Mouse (Mus musculus) testis, adult 2 months (tissue): ENCODE results near the gene Coq10a. TPM values are rescaled to one million over a fixed set of nuclear protein-coding genes. Genes with fewer than 3 reads are reported as not detected.

Experiments
- H3K27ac ChIP-seq: fragments of 200-500 bp; 2 replicates; pipeline ENCODE4 v1.5.1; 2012; ENCODE audit warnings: low read depth, low read length; ENCODE audit not compliant: control insufficient read depth, insufficient read depth
- H3K27me3 ChIP-seq: fragments of 200-500 bp; 2 replicates; pipeline ENCODE4 v1.6.1; 2012; ENCODE audit warnings: mild to moderate bottlenecking, low read length, moderate library complexity; ENCODE audit not compliant: control insufficient read depth, insufficient read depth
- H3K36me3 ChIP-seq: fragments of 200-500 bp; 2 replicates; pipeline ENCODE4 v1.6.1; 2012; ENCODE audit warnings: mild to moderate bottlenecking, low read length; ENCODE audit not compliant: control insufficient read depth, insufficient read depth
- H3K4me1 ChIP-seq: fragments of 200-500 bp; 2 replicates; pipeline ENCODE4 v1.6.1; 2012; ENCODE audit warnings: low read length; ENCODE audit not compliant: control insufficient read depth, insufficient read depth
- H3K4me3 ChIP-seq: fragments of 200-500 bp; 2 replicates; pipeline ENCODE4 v1.5.1; 2012; ENCODE audit warnings: low read depth, mild to moderate bottlenecking, low read length, moderate library complexity, mixed read lengths; ENCODE audit not compliant: control insufficient read depth
- CTCF ChIP-seq: fragments of 200-500 bp; IDR thresholded peaks from 2 replicates; pipeline ENCODE4 v1.5.1; 2012; ENCODE audit warnings: low read depth, mild to moderate bottlenecking, inconsistent platforms, low read length, moderate library complexity; ENCODE audit not compliant: control insufficient read depth, insufficient read depth, insufficient replicate concordance
- POLR2A ChIP-seq: fragments of 200-500 bp; IDR thresholded peaks from 2 replicates; pipeline ENCODE4 v1.6.1; 2012; ENCODE audit warnings: low read depth, mild to moderate bottlenecking, inconsistent platforms, low read length, moderate library complexity; ENCODE audit not compliant: control insufficient read depth
- polyA plus RNA-seq: library from polyadenylated mRNA; depleted of rRNA; stranded (reverse); fragments of >200 nt; gene quantifications from 2 replicates; pipeline ENCODE4 v1.2.3, GENCODE M21; 2012

Gene Coq10a
- polyA plus RNA-seq, 1 experiment = 21.2 TPM

DNA sequence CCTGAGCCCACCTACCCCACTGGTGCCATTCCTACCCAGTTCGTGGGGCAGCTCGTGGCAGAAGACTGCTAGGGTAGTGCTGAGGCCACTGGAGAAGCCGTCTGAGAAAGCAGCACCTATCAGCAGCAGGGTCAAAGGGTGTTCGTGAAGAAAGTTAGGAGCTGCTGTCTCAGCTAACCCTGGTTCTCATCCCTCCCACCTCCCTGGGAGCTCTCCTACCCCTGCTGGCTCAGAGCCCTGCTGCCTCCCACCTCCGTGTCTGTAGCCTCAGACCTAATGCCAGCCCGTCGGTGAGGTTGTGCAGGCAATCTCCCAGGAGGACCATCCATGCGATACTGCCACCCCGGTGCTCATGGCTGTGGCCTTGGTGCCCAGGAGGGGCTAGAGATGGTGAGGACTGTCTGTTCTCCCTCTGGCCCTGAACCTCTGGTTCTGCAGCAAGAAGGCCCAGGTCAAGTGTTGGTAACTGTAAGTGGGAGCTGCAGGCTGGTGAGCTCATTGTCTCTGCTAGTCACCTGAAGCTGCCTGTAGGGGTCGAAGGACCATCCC is 28.0 kb upstream of the Coq10a start:
- Histone ChIP-seq H3K4me1 (peaks cover 3% of the 10 kb centered on the region), H3K27me3 (no peaks in the 10 kb centered on the region), H3K27ac (no peak overlapping the region), H3K36me3 (no peaks in the 10 kb centered on the region), H3K4me3 (no peak overlapping the region)
- no peak for TF ChIP-seq POLR2A
- TF ChIP-seq CTCF = no peak

DNA sequence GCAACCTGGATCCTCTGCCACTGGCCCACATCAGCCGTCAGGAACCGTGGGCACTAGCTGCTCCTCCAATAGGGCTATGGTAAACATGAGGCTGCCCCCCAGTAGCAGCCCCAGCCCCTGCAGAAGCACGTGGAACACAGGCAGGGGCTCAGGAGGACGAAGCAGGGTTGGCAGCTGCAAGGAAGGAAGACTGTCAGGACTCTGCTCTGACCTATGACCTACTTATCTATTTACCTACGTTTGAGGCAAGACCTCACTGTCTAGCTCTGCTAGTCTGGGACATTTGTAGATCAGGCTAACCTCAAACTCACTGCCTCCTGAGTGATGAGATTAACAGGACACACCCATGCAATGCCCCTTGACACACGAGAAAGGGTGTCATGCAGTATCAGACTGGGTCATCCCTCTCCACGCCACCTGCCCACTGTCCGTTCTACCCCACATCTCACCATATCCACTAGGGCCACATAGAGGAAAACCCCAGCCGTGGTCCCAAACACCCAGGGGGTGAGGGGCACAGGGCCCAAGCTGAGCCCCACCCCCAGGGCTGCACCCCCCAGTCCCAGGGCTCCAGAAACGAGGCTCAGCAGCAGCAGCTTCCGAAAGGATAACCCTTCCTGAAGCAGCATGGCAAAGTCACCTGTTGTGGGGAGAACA is 27.3 kb upstream of the Coq10a start:
- TF ChIP-seq CTCF (no peak), POLR2A (no peak)
- Histone ChIP-seq H3K4me1 (peaks cover 3% of the 10 kb centered on the region), H3K27ac (no peak overlapping the region), H3K27me3 (no peaks in the 10 kb centered on the region), H3K36me3 (no peaks in the 10 kb centered on the region), H3K4me3 (no peak overlapping the region)

DNA sequence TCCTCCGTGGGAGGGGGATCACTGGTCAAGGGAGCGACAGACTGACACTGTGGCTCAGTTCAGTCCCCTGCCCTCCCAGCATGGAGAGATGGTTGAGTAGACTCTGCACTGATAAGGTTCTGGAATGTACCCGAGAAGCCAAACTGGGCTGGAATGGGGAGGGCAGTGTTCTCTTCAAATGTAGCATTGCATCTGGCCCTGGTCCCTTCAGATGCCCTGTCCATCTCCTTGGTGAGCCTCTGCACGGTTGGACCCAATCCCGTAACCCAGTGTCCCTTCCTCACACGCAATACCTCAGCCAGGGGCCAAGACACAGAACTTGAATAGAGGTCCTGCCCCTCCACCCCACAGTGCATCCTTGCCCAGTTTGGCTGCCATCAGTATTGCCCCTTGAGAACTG is 23.1 kb upstream of the Coq10a start:
- no peak overlapping the region for H3K27ac ChIP-seq
- no peak for TF ChIP-seq POLR2A
- no peak for TF ChIP-seq CTCF
- H3K36me3 ChIP-seq = no peaks in the 10 kb centered on the region

DNA sequence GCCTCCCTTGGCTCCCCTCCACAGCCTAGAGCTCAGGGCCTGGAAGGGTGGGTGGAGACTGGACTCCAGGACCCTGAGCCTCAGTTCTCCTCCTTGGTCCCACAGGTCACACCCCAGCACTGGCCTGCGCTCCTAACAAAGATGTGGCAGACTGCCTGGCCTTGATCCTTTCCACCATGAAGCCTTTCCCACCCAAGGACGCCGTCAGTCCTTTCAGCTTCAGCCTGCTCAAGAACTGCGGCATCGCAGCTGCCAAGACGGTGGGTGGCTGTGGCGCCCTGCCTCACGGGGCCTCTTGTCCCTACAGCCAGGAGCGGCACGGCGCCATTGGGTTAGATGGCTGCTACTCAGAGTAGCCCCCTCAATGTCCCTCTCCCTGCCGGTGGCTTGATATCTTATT is 21.6 kb upstream of the Coq10a start:
- Histone ChIP-seq H3K36me3 (no peaks in the 10 kb centered on the region), H3K4me3 (no peak overlapping the region), H3K27ac (no peak overlapping the region), H3K4me1 (peaks cover 3% of the 10 kb centered on the region), H3K27me3 (no peaks in the 10 kb centered on the region)
- TF ChIP-seq CTCF = no peak
- TF ChIP-seq POLR2A = no peak

More for the DNA sequence above, 23.1 kb upstream of the Coq10a start:
- no peak overlapping the region for H3K4me3 ChIP-seq
- H3K27me3 ChIP-seq = no peaks in the 10 kb centered on the region
- H3K4me1 ChIP-seq = peaks cover 3% of the 10 kb centered on the region

DNA sequence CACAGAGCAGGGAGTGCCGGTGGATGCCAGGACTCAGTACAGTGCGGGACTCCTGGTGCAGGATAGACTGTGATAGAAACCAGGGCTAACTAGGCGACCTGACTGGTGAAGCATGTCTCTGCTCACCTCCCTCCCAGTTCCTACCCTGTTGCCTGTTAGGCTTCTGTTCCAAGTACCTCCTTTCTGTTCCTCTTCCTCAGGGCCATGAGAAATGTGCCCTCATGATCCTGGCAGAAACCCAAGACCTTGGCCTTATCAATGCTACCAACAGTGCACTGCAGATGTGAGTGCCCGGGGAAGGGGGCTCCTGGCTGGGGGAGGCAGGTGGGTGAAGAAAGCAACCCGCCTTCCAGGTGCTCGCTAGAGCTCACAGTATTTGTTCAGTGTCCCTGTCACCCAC is 20.8 kb upstream of the Coq10a start:
- H3K27ac ChIP-seq = no peak overlapping the region
- H3K4me3 ChIP-seq = no peak overlapping the region
- peaks cover 3% of the 10 kb centered on the region for H3K4me1 ChIP-seq
- H3K27me3 ChIP-seq = no peaks in the 10 kb centered on the region
- no peaks in the 10 kb centered on the region for H3K36me3 ChIP-seq
- TF ChIP-seq POLR2A (no peak), CTCF (no peak)

DNA sequence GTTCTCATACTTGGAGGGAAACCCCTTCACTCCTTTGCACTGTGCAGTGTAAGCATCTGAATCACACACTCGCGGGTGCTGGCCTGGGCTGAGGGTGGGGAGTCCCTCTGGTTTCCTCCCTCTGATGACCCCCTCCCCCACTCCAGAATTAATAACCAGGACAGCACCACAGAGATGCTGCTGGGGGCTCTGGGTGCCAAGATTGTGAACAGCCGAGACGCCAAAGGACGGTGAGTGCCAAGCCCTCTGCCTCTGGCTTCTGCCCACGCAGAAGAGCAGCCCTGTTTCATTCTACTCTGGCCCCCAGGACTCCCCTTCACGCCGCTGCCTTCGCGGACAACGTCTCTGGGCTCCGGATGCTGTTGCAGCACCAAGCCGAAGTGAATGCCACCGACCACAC is 20.1 kb upstream of the Coq10a start:
- Histone ChIP-seq H3K4me3 (no peak overlapping the region), H3K27ac (no peak overlapping the region), H3K27me3 (no peaks in the 10 kb centered on the region), H3K4me1 (peaks cover 3% of the 10 kb centered on the region), H3K36me3 (no peaks in the 10 kb centered on the region)
- TF ChIP-seq POLR2A = no peak
- no peak for TF ChIP-seq CTCF

DNA sequence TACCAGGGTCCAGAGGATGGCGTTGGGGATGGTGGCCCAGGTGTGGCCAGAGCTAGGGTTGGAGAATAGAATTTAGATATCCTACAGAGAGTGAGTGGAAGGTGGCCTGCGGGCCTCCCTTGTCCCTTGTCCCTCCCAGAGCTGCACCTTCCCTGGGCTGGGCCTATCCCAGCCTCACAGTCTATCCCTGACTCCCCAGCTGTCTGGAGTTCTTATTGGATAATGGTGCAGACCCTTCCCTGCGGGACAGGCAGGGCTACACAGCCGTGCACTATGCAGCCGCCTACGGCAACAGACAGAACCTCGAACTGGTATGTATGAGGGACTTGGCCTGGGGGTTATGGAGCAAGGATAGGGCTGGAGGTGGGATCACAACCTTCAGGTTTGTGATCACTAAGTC is 17.1 kb upstream of the Coq10a start:
- Histone ChIP-seq H3K27me3 (no peaks in the 10 kb centered on the region), H3K27ac (no peak overlapping the region), H3K4me3 (no peak overlapping the region), H3K4me1 (no peaks in the 10 kb centered on the region; the same call in 1 of the 2 replicates), H3K36me3 (peaks cover 1% of the 10 kb centered on the region)
- TF ChIP-seq POLR2A = no peak
- TF ChIP-seq CTCF = no peak
